Mouse (Mus musculus) skeletal muscle tissue, adult 2 months (tissue): ENCODE results near the gene Ybey.

Source experiments
- DNase-seq: peaks from one replicate; pipeline ENCODE4 v3.0.0-alpha.2; 2012; ENCODE audit warnings: low read depth, low spot score

The Ybey gene

DNA sequence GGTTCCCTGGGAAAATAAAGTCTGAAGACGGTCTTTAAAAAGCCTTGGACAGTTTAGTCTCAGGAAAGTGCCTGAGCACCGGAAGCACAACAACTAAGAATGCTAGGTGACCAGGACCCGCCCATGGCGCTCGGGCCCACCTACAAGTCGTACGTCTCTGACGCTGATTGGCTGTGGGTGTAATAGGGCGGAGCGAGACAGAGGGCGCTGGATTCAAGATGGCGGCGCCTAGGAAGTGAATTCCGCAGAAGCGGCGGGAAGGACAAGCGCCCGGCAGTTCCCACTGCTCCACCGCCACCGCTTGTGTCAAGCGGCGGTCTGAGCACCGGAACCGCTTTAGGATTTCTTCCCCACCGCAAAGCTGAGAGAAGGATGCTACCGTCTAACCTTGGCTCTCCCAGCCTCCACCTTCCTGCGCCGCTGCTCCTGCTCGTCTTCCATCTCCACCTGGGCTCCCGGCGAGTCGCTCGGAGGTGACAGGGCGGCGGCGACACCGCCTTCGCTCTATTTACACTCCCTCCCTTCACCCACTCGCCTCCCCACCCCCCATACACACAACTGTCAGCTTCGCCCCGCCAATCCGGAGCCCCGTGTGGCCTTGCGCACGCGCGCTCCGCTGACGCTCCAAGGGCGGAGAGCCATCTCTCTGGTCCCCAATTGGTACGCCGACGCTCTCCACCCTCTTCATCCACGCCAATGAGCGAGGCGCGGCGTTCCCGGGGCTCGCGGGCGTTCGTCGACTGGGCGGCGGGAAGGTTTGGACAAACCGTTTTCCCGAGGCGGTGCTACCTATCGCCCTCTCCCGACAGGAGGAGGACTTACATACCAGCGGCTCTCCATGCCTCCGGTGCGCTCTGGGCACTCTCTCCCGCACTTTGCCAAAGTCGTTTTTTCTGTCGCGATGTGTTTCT is 26.5 kb downstream of the Ybey start, which contains the start of gene Pcnt:
TSS of gene Pcnt (minus strand) at position 609 of the 911 bp plus-strand sequence.
- peak; percentile 98 for DNase-seq

DNA sequence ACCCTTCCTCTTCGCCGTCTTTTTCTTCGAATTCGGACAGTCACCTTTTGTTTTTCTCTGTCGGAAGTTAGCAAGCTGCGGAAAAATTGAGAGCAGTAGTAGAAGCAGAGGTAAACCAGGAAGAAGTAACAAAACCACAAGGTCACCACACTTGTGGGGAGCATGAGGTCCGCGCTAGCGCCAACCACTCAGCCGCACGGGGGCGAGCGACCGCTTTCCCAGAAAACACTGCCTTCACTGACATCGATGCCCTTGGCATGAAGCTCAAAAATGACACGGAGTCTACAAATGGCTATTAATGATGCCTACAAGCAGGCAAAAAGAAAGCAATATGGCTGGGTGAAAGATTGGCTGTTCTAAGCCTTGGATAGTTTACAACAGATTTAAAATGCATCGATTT is 28.6 kb downstream of the Ybey start, which contains the start of gene AC141477.1:
TSS of gene AC141477.1 (minus strand) at position 164 of the 400 bp plus-strand sequence.
- DNase-seq = no peak

DNA sequence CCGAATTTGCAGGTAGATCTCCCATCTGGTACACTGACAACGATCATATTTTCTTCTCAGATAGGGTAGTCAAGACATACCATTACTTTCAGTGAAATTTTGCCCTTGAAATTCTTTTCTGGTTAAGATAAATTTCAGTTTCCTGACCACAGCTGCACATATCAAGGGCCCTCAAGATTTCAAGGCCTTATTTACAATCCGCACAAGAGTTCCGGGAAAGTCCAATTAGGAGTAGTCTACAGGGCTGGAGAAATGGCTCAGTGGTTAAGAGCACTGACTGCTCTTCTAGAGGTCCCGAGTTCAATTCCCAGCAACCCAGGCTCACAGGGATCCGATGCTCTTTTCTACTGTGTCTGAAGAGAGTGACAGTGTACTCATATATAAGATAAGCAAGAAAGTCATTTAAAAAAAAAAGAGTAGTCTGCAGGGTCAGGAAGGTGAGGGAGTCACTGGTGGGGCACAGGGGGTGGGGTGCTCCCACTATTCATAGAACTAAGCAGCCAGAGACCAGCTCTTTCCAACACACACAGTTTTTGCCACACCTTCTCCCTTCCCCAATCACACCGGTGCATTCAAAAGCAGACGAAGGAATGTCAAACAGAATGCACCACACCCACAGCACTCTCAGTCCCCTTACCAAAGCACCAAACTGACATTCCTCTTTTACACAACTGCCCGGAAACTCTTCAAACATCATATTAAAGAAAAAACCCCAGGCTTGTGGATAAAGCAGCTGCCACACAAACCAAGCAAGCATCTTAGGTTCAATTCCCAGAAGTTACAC is 29.6 kb downstream of the Ybey start:
- DNase-seq = no peak

DNA sequence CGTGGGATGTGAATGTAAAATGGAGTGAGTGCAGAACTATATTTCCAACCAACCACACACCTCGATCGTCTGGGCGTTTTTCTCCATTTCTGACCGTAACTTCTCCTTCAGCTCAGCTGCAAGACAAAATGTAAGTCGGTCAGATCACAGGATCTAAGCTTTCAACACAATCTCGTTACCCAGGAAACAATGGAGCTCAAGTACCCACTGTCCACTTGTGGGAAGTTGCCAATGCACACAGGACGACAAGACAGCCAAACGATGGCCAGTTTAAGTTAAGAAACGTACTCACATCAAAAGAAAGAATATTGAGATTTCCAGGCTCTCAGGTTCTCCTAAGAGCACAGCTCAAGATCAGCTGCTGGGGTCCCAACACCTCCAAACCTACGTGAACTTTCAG is 35.0 kb downstream of the Ybey start:
- DNase-seq = no peak

DNA sequence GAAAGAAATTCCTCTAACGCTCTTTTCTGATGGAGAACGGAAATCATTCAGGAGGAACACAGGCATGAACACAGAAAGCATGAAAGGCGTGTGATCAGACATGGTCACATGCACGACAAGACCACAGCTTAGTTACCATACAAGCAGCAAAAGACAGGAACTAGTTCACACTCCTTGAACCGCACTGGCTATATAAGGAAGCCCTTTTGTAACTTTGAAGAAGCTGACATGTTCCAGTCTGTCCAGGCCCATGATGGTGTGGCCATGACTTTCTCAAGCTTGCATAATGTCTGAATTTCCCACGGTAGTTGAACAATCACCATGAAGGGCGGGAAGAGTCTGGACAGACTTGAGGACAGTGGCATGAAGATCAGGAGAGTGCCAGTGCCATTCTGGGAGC is 43.2 kb downstream of the Ybey start:
- DNase-seq = no peak

DNA sequence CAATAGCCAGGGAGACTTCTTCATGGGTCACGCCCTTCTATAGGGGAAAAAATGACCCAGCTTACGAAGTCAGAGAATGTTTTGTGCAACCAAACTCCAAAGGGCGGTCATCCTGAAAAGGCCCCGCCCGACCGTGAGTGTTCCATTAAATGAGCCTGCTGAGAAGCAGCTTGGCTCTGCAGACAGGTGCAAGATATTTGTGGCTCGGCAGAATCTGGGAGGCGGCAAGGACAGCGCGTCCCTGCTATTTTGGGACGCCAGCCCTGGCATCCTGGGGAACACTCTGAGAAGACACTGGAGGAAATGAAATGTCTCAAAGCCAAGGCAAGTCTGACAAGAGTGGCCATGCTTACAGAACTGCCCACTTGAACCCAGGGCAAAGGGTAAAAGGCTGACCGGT is 52.1 kb downstream of the Ybey start:
- peak; percentile 93 for DNase-seq
